Mouse (Mus musculus) heart, embryonic 11.5 days (tissue): ENCODE data around the gene Nup160. TPM values are rescaled to one million over a fixed set of nuclear protein-coding genes. Genes with fewer than 3 reads are reported as not detected.

Source experiments
- ATAC-seq: fragments of 200-750 bp; cut with Nextera tagmentation; replicated peaks from 2 replicates; pipeline ENCODE4 v1.8.0; 2017; ENCODE audit warnings: moderate library complexity; ENCODE audit not compliant: insufficient number of reproducible peaks, low FRiP score, low TSS enrichment
- H3K27ac ChIP-seq: fragments of 300-500 bp; sonication (generic); 2 replicates; pipeline ENCODE4 v1.5.1; 2014; ENCODE audit warnings: mild to moderate bottlenecking, low read depth, low read length
- H3K27me3 ChIP-seq: fragments of 300-500 bp; sonication (generic); 2 replicates; pipeline ENCODE4 v1.6.1; 2014; ENCODE audit warnings: mild to moderate bottlenecking, low read length, mixed read lengths; ENCODE audit not compliant: control insufficient read depth, insufficient read depth
- H3K36me3 ChIP-seq: fragments of 300-500 bp; sonication (generic); 2 replicates; pipeline ENCODE4 v1.6.1; 2014; ENCODE audit warnings: mild to moderate bottlenecking, low read length, moderate library complexity, mixed read lengths; ENCODE audit not compliant: control insufficient read depth, insufficient read depth
- H3K4me1 ChIP-seq: fragments of 300-500 bp; sonication (generic); 2 replicates; pipeline ENCODE4 v1.6.1; 2014; ENCODE audit warnings: low read length; ENCODE audit not compliant: control insufficient read depth, insufficient read depth
- H3K4me2 ChIP-seq: fragments of 300-500 bp; sonication (generic); 2 replicates; pipeline ENCODE4 v1.6.1; 2014; ENCODE audit warnings: mild to moderate bottlenecking, moderate library complexity
- H3K4me3 ChIP-seq: fragments of 300-500 bp; sonication (generic); 2 replicates; pipeline ENCODE4 v1.5.1; 2014; ENCODE audit warnings: low read depth, low read length
- H3K9ac ChIP-seq: fragments of 300-500 bp; sonication (generic); 2 replicates; pipeline ENCODE4 v1.6.1; 2014; ENCODE audit warnings: mild to moderate bottlenecking, low read depth, low read length, moderate library complexity
- H3K9me3 ChIP-seq: fragments of 300-500 bp; sonication (generic); replicated peaks from 2 replicates; pipeline ENCODE4 v1.6.1; 2016; ENCODE audit warnings: low read length; ENCODE audit not compliant: control insufficient read depth
- WGBS: fragments of 180-500 bp; shearing (Covaris S2); extraction: QIAGEN DNeasy Blood & Tissue Kit; methylation state at CpG from one replicate; pipeline ENCODE4 v1.1.7; 2014; ENCODE audit not compliant: insufficient replicate concordance; 5-methylcytosine and 5-hydroxymethylcytosine counted together
- polyA plus RNA-seq: library from polyadenylated mRNA; unstranded; fragments of >200 nt; fragmentation: Nextera tagmentation; extraction: Ambion mirVana; gene quantifications from 2 replicates; pipeline ENCODE4 v1.2.1, GENCODE M21; 2014

The Nup160 gene
- 35.6 and 36.4 TPM in 2 replicates for polyA plus RNA-seq

DNA sequence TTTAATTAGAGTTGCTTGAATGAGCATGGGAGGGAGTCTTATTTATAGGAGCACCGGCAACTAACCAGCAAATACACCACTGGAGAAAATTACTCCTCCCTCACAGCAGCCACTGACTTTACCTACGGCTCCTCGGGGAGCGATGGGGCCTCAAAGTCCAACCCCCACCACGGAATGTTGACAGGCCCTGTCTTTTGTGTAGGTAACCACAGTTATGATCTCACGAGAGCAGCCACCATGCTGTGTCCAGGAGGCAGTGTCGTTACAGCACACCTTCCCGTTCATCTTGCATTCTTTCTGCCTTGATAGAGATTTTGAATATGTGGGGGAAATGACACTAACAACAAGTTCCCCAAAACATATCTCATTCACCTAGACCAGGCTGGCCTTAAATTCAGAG, at the start of gene Nup160:
Nup160 (plus strand) TSS at position 209 of the 400 bp plus-strand sequence.
- Histone ChIP-seq H3K4me3 (no peak within 1 kb of the TSS), H3K4me2 (no peak within 1 kb of the TSS), H3K27ac (no peak within 1 kb of the TSS), H3K4me1 (peaks cover 8% of the 10 kb centered on the region), H3K27me3 (no peaks in the 10 kb centered on the region), H3K9me3 (no peaks in the 10 kb centered on the region), H3K9ac (0 out of 2 replicates have a peak within 1 kb of the TSS, but pooled peaks have one; percentile 22), H3K36me3 (0 out of 2 replicates have a peak, but pooled peaks cover 2% of the 10 kb centered on the region)
- no peak for ATAC-seq
- WGBS = 84% methylated on average over 8 of the region's 8 CpGs

GRCm38 (mm10) chr2:90628261-90628660, 48.8 kb upstream of the Nup160 start:
- H3K4me3 ChIP-seq = no peak overlapping the region
- H3K36me3 ChIP-seq = no peaks in the 10 kb centered on the region
- WGBS = 82% methylated on average over 5 of the region's 5 CpGs
- no peak overlapping the region for H3K9ac ChIP-seq
- no peak overlapping the region for H3K27ac ChIP-seq
- H3K27me3 ChIP-seq = no peaks in the 10 kb centered on the region
- H3K4me2 ChIP-seq = no peak overlapping the region
- ATAC-seq = no peak
- no peaks in the 10 kb centered on the region for H3K4me1 ChIP-seq
- no peaks in the 10 kb centered on the region for H3K9me3 ChIP-seq

DNA sequence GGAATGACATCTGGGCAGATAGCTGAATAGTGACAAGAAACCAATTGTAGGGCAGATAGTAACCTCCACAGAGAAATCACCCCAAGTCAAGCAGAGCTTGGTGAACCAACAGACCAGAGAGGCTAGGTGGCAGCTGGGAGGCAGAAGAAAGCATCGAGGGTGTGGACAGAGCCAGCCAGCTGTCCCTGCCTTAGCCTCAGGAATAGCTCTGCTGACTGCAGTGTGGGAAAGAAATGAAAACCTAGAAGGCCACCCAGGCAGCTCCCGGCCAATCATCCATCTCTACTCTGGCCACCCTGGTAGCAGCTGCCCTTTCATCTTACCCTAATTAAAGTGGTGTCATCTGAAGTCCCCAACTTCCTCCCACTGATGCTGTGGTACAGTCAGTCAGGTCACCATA, 47.5 kb upstream of the Nup160 start:
- Histone ChIP-seq H3K36me3 (no peaks in the 10 kb centered on the region), H3K9ac (no peak overlapping the region), H3K27ac (no peak overlapping the region), H3K4me2 (no peak overlapping the region), H3K27me3 (no peaks in the 10 kb centered on the region), H3K4me3 (no peak overlapping the region), H3K9me3 (no peaks in the 10 kb centered on the region), H3K4me1 (no peaks in the 10 kb centered on the region)
- no peak for ATAC-seq
- WGBS = 58% methylated on average over 2 of the region's 2 CpGs

GRCm38 (mm10) chr2:90631938-90632733, 44.9 kb upstream of the Nup160 start:
- H3K27me3 ChIP-seq = no peaks in the 10 kb centered on the region
- H3K4me1 ChIP-seq = no peaks in the 10 kb centered on the region
- H3K36me3 ChIP-seq = no peaks in the 10 kb centered on the region
- H3K9ac ChIP-seq = no peak overlapping the region
- H3K4me3 ChIP-seq = no peak overlapping the region
- no peaks in the 10 kb centered on the region for H3K9me3 ChIP-seq
- whole genome bisulfite sequencing = 70% methylated on average over 16 of the region's 16 CpGs
- no peak overlapping the region for H3K4me2 ChIP-seq
- no peak overlapping the region for H3K27ac ChIP-seq
- no peak for ATAC-seq

DNA sequence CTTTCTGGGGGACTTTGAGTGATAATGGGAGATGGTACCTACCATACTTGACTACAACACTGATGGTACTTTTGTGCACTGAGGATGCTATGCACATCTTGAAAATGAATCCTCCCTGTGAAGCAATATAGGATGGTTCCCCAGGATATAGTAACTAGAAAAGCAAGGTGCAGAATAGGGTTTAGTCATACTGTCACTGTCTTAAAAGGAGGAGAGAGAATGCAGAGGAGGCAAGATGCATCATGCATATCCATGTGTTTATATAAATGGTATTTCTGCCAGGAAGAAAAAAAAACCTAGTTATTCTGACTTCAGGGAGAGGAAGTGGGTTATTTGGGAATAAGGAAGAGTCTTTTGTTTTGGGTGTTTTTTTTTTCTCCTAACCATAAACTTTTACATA, 42.3 kb upstream of the Nup160 start:
- Histone ChIP-seq H3K27ac (no peak overlapping the region), H3K4me3 (no peak overlapping the region), H3K4me1 (peaks cover 5% of the 10 kb centered on the region; the same call in 1 of the 2 replicates), H3K9ac (no peak overlapping the region), H3K4me2 (no peak overlapping the region), H3K27me3 (no peaks in the 10 kb centered on the region), H3K36me3 (no peaks in the 10 kb centered on the region), H3K9me3 (no peaks in the 10 kb centered on the region)
- no peak for ATAC-seq

DNA sequence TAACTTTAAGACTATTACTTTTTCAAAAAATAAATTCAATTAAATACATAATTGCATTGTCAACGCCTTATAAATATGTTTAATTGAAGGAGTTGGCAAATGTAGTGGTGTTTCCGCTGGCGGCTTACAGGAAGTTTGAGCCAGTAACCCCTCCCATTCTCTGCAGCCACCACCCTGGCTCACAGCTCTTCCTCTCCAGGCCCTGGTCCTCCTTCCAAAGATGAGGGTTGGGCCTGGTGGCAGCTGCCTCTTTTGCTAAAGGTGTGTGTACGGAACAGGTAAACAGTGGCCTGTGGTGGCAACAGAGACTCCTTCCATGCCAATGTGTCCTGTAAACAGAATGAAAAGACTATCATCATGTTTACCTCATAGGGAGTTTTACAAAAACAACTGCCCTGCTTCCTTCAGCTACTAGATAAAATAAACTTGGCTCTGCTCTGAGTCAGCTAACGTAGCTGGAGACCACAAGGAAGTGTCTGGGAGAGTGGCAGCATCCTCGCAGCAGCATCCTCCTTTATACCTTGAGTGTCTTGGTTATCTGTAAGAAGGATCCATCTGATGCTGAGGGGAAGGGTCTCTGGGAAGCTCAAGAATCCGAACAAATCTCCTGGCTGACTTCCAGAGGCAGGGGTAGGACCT, 41.8 kb upstream of the Nup160 start:
- no peak overlapping the region for H3K27ac ChIP-seq
- H3K4me3 ChIP-seq = no peak overlapping the region
- H3K4me2 ChIP-seq = no peak overlapping the region
- no peaks in the 10 kb centered on the region for H3K27me3 ChIP-seq
- no peaks in the 10 kb centered on the region for H3K9me3 ChIP-seq
- no peaks in the 10 kb centered on the region for H3K36me3 ChIP-seq
- ATAC-seq = no peak
- H3K9ac ChIP-seq = no peak overlapping the region
- WGBS = 58% methylated on average over 7 of the region's 7 CpGs
- H3K4me1 ChIP-seq = peaks cover 9% of the 10 kb centered on the region; the same call in 1 of the 2 replicates

GRCm38 (mm10) chr2:90636853-90637252, 40.2 kb upstream of the Nup160 start:
- H3K4me2 ChIP-seq = no peak overlapping the region
- H3K4me3 ChIP-seq = no peak overlapping the region
- no peak for ATAC-seq
- no peak overlapping the region for H3K27ac ChIP-seq
- 86% methylated on average over 7 of the region's 7 CpGs for WGBS
- no peak overlapping the region for H3K9ac ChIP-seq
- no peaks in the 10 kb centered on the region for H3K36me3 ChIP-seq
- H3K4me1 ChIP-seq = peaks cover 21% of the 10 kb centered on the region; the same call in 1 of the 2 replicates
- no peaks in the 10 kb centered on the region for H3K27me3 ChIP-seq
- no peaks in the 10 kb centered on the region for H3K9me3 ChIP-seq

- no peak overlapping the region for H3K27ac ChIP-seq
- no peak for ATAC-seq
- no peak overlapping the region for H3K9ac ChIP-seq
- H3K27me3 ChIP-seq = no peaks in the 10 kb centered on the region
- no peak overlapping the region for H3K4me3 ChIP-seq
- no peaks in the 10 kb centered on the region for H3K9me3 ChIP-seq
- 50% methylated on average over 8 of the region's 8 CpGs for WGBS
- no peak overlapping the region for H3K4me2 ChIP-seq
- H3K4me1 ChIP-seq = peaks cover 21% of the 10 kb centered on the region; the same call in 1 of the 2 replicates
- H3K36me3 ChIP-seq = no peaks in the 10 kb centered on the region
Observed at GRCm38 (mm10) chr2:90638986-90639746, 37.8 kb upstream of the Nup160 start.
